Mouse (Mus musculus): ENCODE results near the gene Cdr1. TPM values are rescaled to one million over a fixed set of nuclear protein-coding genes. Genes with fewer than 3 reads are reported as not detected.

Gene Cdr1
- 0.04 TPM in 1 of 2 replicates, not detected in the other for polyA plus RNA-seq (2012; rRNA removed)

DNA sequence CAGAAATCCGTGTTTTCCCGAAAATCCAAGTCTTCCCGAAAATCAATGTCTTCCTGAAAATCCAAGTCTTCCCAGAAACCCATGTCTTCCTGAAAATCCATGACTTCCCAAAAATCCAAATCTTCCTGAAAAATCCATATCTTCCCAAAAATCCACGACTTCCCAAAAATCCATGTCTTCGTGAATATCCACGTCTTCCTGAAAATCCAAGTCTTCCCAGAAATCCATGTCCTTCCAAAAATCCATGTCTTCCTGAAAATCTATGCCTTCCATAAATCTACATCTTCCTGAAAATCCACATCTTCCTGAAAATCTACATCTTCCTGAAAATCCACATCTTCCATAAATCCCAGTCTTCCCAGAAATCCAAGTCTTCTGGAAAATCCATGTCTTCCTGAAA, at the start of gene Cdr1:
Gene Cdr1 (minus strand): TSS at position 101 of the 400 bp plus-strand sequence.

All from central nervous system, embryonic 11.5 days (tissue).